Mouse (Mus musculus) neutrophil, adult 5-6 weeks (primary cell): Measurements from ENCODE around the gene Bcas3. TPM values are rescaled to one million over a fixed set of nuclear protein-coding genes. Genes with fewer than 3 reads are reported as not detected.

Source experiments
- ATAC-seq: fragments of 151-379, 151-347 bp; 2 replicates; pipeline ENCODE4 v1.8.0; 2017; ENCODE audit warnings: mild to moderate bottlenecking, moderate TSS enrichment; ENCODE audit not compliant: insufficient number of reproducible peaks, poor library complexity, low FRiP score, severe bottlenecking; ENCODE audit errors: extremely low read depth
- total RNA-seq: library from RNA; stranded (forward); fragments of 200-1000 nt; gene quantifications from 2 replicates; pipeline ENCODE4 v1.2.3, GENCODE M21; 2017

Gene Bcas3
- total RNA-seq, 1 experiment from 2014 or later, result 38.4 TPM

- ATAC-seq, result no peak
These were observed 475.9 kb downstream of the Bcas3 start for GRCm38 (mm10) chr11:85828691-85829519.

GRCm38 (mm10) chr11:85829520-85830440, 476.8 kb downstream of the Bcas3 start:
- no peak for ATAC-seq

- no peak for ATAC-seq
These were observed 478.0 kb downstream of the Bcas3 start for GRCm38 (mm10) chr11:85830901-85831341.

- ATAC-seq, result no peak
These were observed 478.8 kb downstream of the Bcas3 start for GRCm38 (mm10) chr11:85831656-85832230.

- ATAC-seq, result no peak
These were observed 479.4 kb downstream of the Bcas3 start, which contains the start of gene Tbx2 for GRCm38 (mm10) chr11:85832231-85832924. TSS of gene Tbx2 (plus strand) at chr11:85832551.

- no peak for ATAC-seq
These were observed 480.1 kb downstream of the Bcas3 start for GRCm38 (mm10) chr11:85833081-85833521.

- ATAC-seq, result no peak
These were observed 480.9 kb downstream of the Bcas3 start for GRCm38 (mm10) chr11:85833761-85834385.

- ATAC-seq, result no peak
These were observed 481.5 kb downstream of the Bcas3 start for GRCm38 (mm10) chr11:85834386-85834931.

- ATAC-seq, result no peak
These were observed 482.2 kb downstream of the Bcas3 start for GRCm38 (mm10) chr11:85835001-85835752.

GRCm38 (mm10) chr11:85835753-85836522, 483.0 kb downstream of the Bcas3 start:
- no peak for ATAC-seq

GRCm38 (mm10) chr11:85836523-85837290, 483.7 kb downstream of the Bcas3 start:
- ATAC-seq, result no peak; the same call in 1 of the 2 replicates

- ATAC-seq, result no peak
These were observed 484.3 kb downstream of the Bcas3 start for GRCm38 (mm10) chr11:85837291-85837647.

- no peak for ATAC-seq
These were observed 484.9 kb downstream of the Bcas3 start for GRCm38 (mm10) chr11:85837648-85838423.

- no peak for ATAC-seq
These were observed 485.7 kb downstream of the Bcas3 start for GRCm38 (mm10) chr11:85838424-85839257.
